In the genomic region with DNA sequence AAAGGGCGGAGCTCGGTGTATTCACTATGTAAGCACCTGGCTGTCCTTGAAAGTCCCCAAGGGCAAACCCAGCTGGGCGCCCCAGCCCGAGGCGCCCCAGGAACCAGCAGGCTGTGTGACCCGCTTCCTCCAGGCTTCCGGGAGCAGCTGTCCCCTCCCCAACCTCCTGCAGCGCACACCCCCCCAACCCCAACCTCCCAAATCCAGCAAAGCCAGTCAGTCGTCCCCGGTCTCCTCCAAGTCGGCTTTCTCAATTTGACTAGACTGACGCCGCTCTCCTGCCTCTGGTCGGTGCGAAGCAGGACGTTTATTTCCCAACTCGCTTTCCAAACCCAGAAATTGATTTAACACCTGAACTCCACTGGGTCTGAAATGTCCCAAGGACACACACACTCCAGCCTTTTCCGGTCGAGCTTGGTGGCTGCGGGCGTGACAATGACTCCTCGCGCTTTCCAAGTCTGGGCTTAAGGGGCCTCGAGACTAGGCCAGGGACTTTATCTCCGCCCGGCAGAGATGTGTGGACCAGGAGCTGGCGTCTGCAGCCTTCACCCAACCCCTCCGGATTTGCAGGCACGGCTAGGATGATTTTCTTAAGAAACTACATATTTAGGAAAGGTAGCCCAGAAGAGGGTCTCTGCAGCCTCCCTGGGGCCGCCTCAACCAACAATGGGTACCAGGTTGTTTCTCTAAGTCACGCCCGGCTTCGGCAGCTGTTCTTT, we compare ENCODE assay signal across 10 mouse cellular contexts. TPM values are rescaled to one million over a fixed set of nuclear protein-coding genes. Genes with fewer than 3 reads are reported as not detected.
DNase-seq lines count a peak whose midpoint lies in the region; ATAC-seq and TF ChIP-seq lines count a peak whose summit lies in the region.
"Had no signal": no experiment of that assay in that cellular context is flagged by ENCODE, and none has a peak within 500 bp of the region (broad histone marks: within the 10 kb centered on the region; RNA-seq: fewer than 3 reads in every experiment).

No protein-coding gene starts in this region.

- no peak for TF ChIP-seq CTCF in lung, embryonic 14.5 days (IDR thresholded peaks at IDR 0.05; ENCODE audit: low read depth)
- no peak for TF ChIP-seq CTCF in lung, adult 2 months (IDR thresholded peaks at IDR 0.05; ENCODE audit: insufficient read depth, low read length)
- TF ChIP-seq CTCF in stomach, postnatal 0 days (IDR thresholded peaks at IDR 0.05; ENCODE audit: low read depth) = no peak

- H3K9me3 ChIP-seq in forebrain, embryonic 10.5 days = no peaks in the 10 kb centered on the region
- no peaks in the 10 kb centered on the region for H3K9me3 ChIP-seq in forebrain, embryonic 16.5 days (ENCODE audit: control insufficient read depth, low read length)
- no peaks in the 10 kb centered on the region for H3K9me3 ChIP-seq in lung, embryonic 14.5 days (ENCODE audit: low read depth, low read length)
- no peaks in the 10 kb centered on the region for H3K9me3 ChIP-seq in liver, embryonic 11.5 days (ENCODE audit: control insufficient read depth, low read length)
- H3K9me3 ChIP-seq in stomach, postnatal 0 days (ENCODE audit: control insufficient read depth, low read length) = no peaks in the 10 kb centered on the region

- H3K9ac ChIP-seq in forebrain, embryonic 16.5 days (replicated peaks; ENCODE audit: low read depth, low read length) = no peak overlapping the region
- no peak overlapping the region for H3K9ac ChIP-seq in lung, embryonic 14.5 days
- H3K9ac ChIP-seq in liver, embryonic 11.5 days (ENCODE audit: low read depth, low read length) = no peak overlapping the region
- no peak overlapping the region for H3K9ac ChIP-seq in stomach, postnatal 0 days (ENCODE audit: low read length)

- H3K4me2 ChIP-seq in forebrain, embryonic 16.5 days (ENCODE audit: low read length) = no peak overlapping the region
- H3K4me2 ChIP-seq in lung, embryonic 14.5 days = no peak overlapping the region
- peak overlapping the region; percentile 28; the same call in 1 of the 2 replicates for H3K4me2 ChIP-seq in liver, embryonic 11.5 days
- H3K4me2 ChIP-seq in stomach, postnatal 0 days (replicated peaks; ENCODE audit: low read depth) = no peak overlapping the region

- peaks cover 100% of the 10 kb centered on the region for H3K27me3 ChIP-seq in forebrain, embryonic 10.5 days (ENCODE audit: poor library complexity, severe bottlenecking)
- peaks cover 86% of the 10 kb centered on the region for H3K27me3 ChIP-seq in forebrain, embryonic 16.5 days (replicated peaks; ENCODE audit: control insufficient read depth, insufficient read depth, low read length)
- H3K27me3 ChIP-seq in lung, embryonic 14.5 days (ENCODE audit: insufficient read depth, low read length) = peaks cover 98% of the 10 kb centered on the region
- H3K27me3 ChIP-seq in liver, embryonic 11.5 days (replicated peaks; ENCODE audit: control insufficient read depth, insufficient read depth, low read length) = peaks cover 97% of the 10 kb centered on the region
- H3K27me3 ChIP-seq in stomach, postnatal 0 days (ENCODE audit: control insufficient read depth, insufficient read depth, low read length) = peaks cover 44% of the 10 kb centered on the region; the same call in 1 of the 2 replicates

- no peak for ATAC-seq in forebrain, embryonic 16.5 days
- no peak for ATAC-seq in lung, embryonic 14.5 days (ENCODE audit: insufficient read depth)
- ATAC-seq in liver, embryonic 11.5 days (replicated peaks; ENCODE audit: low FRiP score) = no peak; the same call in 1 of the 2 replicates
- no peak for ATAC-seq in stomach, postnatal 0 days (ENCODE audit: low FRiP score, low TSS enrichment)

- H3K4me3 ChIP-seq in forebrain, embryonic 10.5 days = peak overlapping the region; percentile 39
- no peak overlapping the region for H3K4me3 ChIP-seq in forebrain, embryonic 16.5 days (replicated peaks; ENCODE audit: low read length)
- no peak overlapping the region for H3K4me3 ChIP-seq in lung, embryonic 14.5 days (ENCODE audit: low read depth, low read length)
- no peak overlapping the region for H3K4me3 ChIP-seq in lung, adult 2 months (replicated peaks; ENCODE audit: extremely low read depth, low read depth, low read length)
- H3K4me3 ChIP-seq in liver, embryonic 11.5 days (ENCODE audit: low read depth, low read length) = no peak overlapping the region
- H3K4me3 ChIP-seq in stomach, postnatal 0 days (ENCODE audit: low read depth, low read length) = 0 out of 2 replicates have a peak overlapping the region, but pooled peaks have one; percentile 10

- no peak for TF ChIP-seq EP300 in stomach, postnatal 0 days (optimal IDR thresholded peaks at IDR 0.05)

- peak; percentile 57 for DNase-seq in forebrain, embryonic 10.5 days (ENCODE audit: extremely low spot score, low spot score)
- peak; percentile 34 for DNase-seq in lung, embryonic 14.5 days
- no peak for DNase-seq in lung, adult 2 months
- DNase-seq in liver, embryonic 11.5 days (ENCODE audit: low spot score) = peak; percentile 48
- DNase-seq in stomach, postnatal 0 days (ENCODE audit: low spot score) = no peak
- no peak for DNase-seq in layer of hippocampus, adult 9-11 months
- DNase-seq in right cerebral cortex, postnatal 10 days (ENCODE audit: low spot score in 2 of 2) = no peak
- DNase-seq: layer of hippocampus, postnatal 36 days had no signal

- H3K27ac ChIP-seq in forebrain, embryonic 10.5 days = peak overlapping the region; percentile 74
- H3K27ac ChIP-seq in forebrain, embryonic 16.5 days (ENCODE audit: low read length) = no peak overlapping the region
- H3K27ac ChIP-seq in lung, embryonic 14.5 days (ENCODE audit: low read depth) = no peak overlapping the region
- no peak overlapping the region for H3K27ac ChIP-seq in liver, embryonic 11.5 days (ENCODE audit: low read depth, low read length)
- H3K27ac ChIP-seq in stomach, postnatal 0 days (replicated peaks) = no peak overlapping the region

- peaks cover 77% of the 10 kb centered on the region for H3K4me1 ChIP-seq in forebrain, embryonic 10.5 days
- H3K4me1 ChIP-seq in forebrain, embryonic 16.5 days (replicated peaks; ENCODE audit: control insufficient read depth, insufficient read depth, low read length) = no peaks in the 10 kb centered on the region
- H3K4me1 ChIP-seq in lung, embryonic 14.5 days (ENCODE audit: insufficient read depth) = no peaks in the 10 kb centered on the region
- H3K4me1 ChIP-seq in lung, adult 2 months (ENCODE audit: control insufficient read depth, insufficient read depth, low read length) = no peaks in the 10 kb centered on the region
- H3K4me1 ChIP-seq in liver, embryonic 11.5 days (replicated peaks; ENCODE audit: control insufficient read depth, insufficient read depth, low read length) = peaks cover 4% of the 10 kb centered on the region; the same call in 1 of the 2 replicates
- no peaks in the 10 kb centered on the region for H3K4me1 ChIP-seq in stomach, postnatal 0 days (replicated peaks; ENCODE audit: control insufficient read depth, insufficient read depth)

- 5% methylated on average over 33 of the region's 33 CpGs for WGBS in forebrain, embryonic 10.5 days
- WGBS in forebrain, embryonic 16.5 days = 15% methylated on average over 33 of the region's 33 CpGs
- under 1% methylated on average over 33 of the region's 33 CpGs for WGBS in lung, embryonic 14.5 days
- 3% methylated on average over 33 of the region's 33 CpGs for WGBS in lung, adult 2 months
- 2% methylated on average over 33 of the region's 33 CpGs for WGBS in liver, embryonic 11.5 days
- WGBS in stomach, postnatal 0 days = 1% methylated on average over 33 of the region's 33 CpGs

- H3K36me3 ChIP-seq in forebrain, embryonic 10.5 days (replicated peaks) = peaks cover 31% of the 10 kb centered on the region
- no peaks in the 10 kb centered on the region for H3K36me3 ChIP-seq in forebrain, embryonic 16.5 days (ENCODE audit: control insufficient read depth, insufficient read depth)
- H3K36me3 ChIP-seq in lung, embryonic 14.5 days (ENCODE audit: insufficient read depth) = no peaks in the 10 kb centered on the region
- no peaks in the 10 kb centered on the region for H3K36me3 ChIP-seq in liver, embryonic 11.5 days (ENCODE audit: control insufficient read depth, insufficient read depth, low read length)
- H3K36me3 ChIP-seq in stomach, postnatal 0 days (ENCODE audit: control insufficient read depth, insufficient read depth, low read length) = no peaks in the 10 kb centered on the region

- TF ChIP-seq POLR2A in lung, adult 2 months (IDR thresholded peaks at IDR 0.05; ENCODE audit: borderline replicate concordance, extremely low read depth, low read depth, low read length) = no peak

RNA-seq across cellular contexts. Expression of a gene that starts 18.4 kb away (rescaled TPM):
- 59.1 and 68.9 TPM in 2 replicates for polyA plus RNA-seq in forebrain, embryonic 10.5 days (2016; fragmentation: Nextera tagmentation; extraction: Ambion mirVana)
- 9.3 and 9.9 TPM in 2 replicates for polyA plus RNA-seq in forebrain, embryonic 16.5 days (2015; fragmentation: Nextera tagmentation; extraction: Ambion mirVana)
- polyA plus RNA-seq in lung, embryonic 14.5 days (2014; fragmentation: Nextera tagmentation; extraction: Ambion mirVana) = not detected in 2 replicates
- polyA plus RNA-seq in lung, adult 2 months (2012; rRNA removed) = not detected in 2 replicates
- not detected in 2 replicates for polyA plus RNA-seq in liver, embryonic 11.5 days (2014; fragmentation: Nextera tagmentation; extraction: Ambion mirVana)
- 0.07 TPM in 1 of 2 replicates, not detected in the other for polyA plus RNA-seq in stomach, postnatal 0 days (2015; fragmentation: Nextera tagmentation; extraction: Ambion mirVana)
- polyA plus RNA-seq: gonadal fat pad, adult 2 months had no signal

Comparison
In these comparisons a context has a peak if more than half of its experiments do, and no peak if none do; other contexts are left out.
1. DNase-seq: peak in forebrain, embryonic 10.5 days (single experiment), lung, embryonic 14.5 days (single experiment) and liver, embryonic 11.5 days (single experiment); none in lung, adult 2 months (single experiment), stomach, postnatal 0 days (single experiment), layer of hippocampus, adult 9-11 months (single experiment) and right cerebral cortex, postnatal 10 days (0 of 2).
2. H3K4me3 ChIP-seq: peak in forebrain, embryonic 10.5 days (single experiment) and stomach, postnatal 0 days (single experiment); none in forebrain, embryonic 16.5 days (single experiment), lung, embryonic 14.5 days (single experiment), lung, adult 2 months (single experiment) and liver, embryonic 11.5 days (single experiment).